Mouse (Mus musculus): Measurements from ENCODE around the gene Macf1. TPM values are rescaled to one million over a fixed set of nuclear protein-coding genes. Genes with fewer than 3 reads are reported as not detected.
"Not testable (repeated sequence)": the region's sequence is repeated elsewhere in the genome, so short reads cannot be mapped to it uniquely, and the experiment has no call there.

Macf1 gene
- polyA plus RNA-seq, 1 experiment from 2014 or later: 57.3 TPM

- Histone ChIP-seq H3K27me3 (peaks cover 45% of the 10 kb centered on the region), H3K9me3 (no peaks in the 10 kb centered on the region), H3K4me1 (peaks cover 6% of the 10 kb centered on the region; the same call in 1 of the 2 replicates), H3K27ac (no peak overlapping the region), H3K4me2 (replicated peaks) (peak overlapping the region; percentile 63), H3K36me3 (peaks cover 9% of the 10 kb centered on the region; the same call in 1 of the 2 replicates), H3K9ac (no peak overlapping the region), H3K4me3 (peak overlapping the region; percentile 45)
- no peak for ATAC-seq (ENCODE audit: insufficient number of reproducible peaks, insufficient read depth, low FRiP score, low TSS enrichment)
- WGBS: 5% methylated on average over 6 of the region's 6 CpGs
These were observed 340.7 kb downstream of the Macf1 start for GRCm38 (mm10) chr4:123343471-123343789.

- Histone ChIP-seq H3K9me3 (no peaks in the 10 kb centered on the region), H3K9ac (no peak within 1 kb of the TSS), H3K4me2 (replicated peaks) (peak within 1 kb of the TSS; percentile 63), H3K36me3 (peaks cover 3% of the 10 kb centered on the region; the same call in 1 of the 2 replicates), H3K4me1 (peaks cover 6% of the 10 kb centered on the region; the same call in 1 of the 2 replicates), H3K4me3 (peak within 1 kb of the TSS; percentile 45), H3K27ac (no peak within 1 kb of the TSS), H3K27me3 (peaks cover 45% of the 10 kb centered on the region)
- peak; percentile 84 for ATAC-seq (ENCODE audit: insufficient number of reproducible peaks, insufficient read depth, low FRiP score, low TSS enrichment)
- WGBS: under 1% methylated on average over 62 of the region's 65 CpGs
These were observed 341.3 kb downstream of the Macf1 start, which contains the start of gene Bmp8a for GRCm38 (mm10) chr4:123342642-123343470. Gene Bmp8a (minus strand): TSS chr4:123343252.

- H3K9ac ChIP-seq: no peak overlapping the region
- H3K9me3 ChIP-seq: no peaks in the 10 kb centered on the region
- H3K27ac ChIP-seq: no peak overlapping the region
- H3K4me3 ChIP-seq: peak overlapping the region; percentile 45
- WGBS: 3% methylated on average over 43 of the region's 43 CpGs
- no peak for ATAC-seq (ENCODE audit: insufficient number of reproducible peaks, insufficient read depth, low FRiP score, low TSS enrichment)
- peak overlapping the region; percentile 63 for H3K4me2 ChIP-seq (replicated peaks)
- H3K36me3 ChIP-seq: no peaks in the 10 kb centered on the region
- H3K4me1 ChIP-seq: peaks cover 6% of the 10 kb centered on the region; the same call in 1 of the 2 replicates
- peaks cover 45% of the 10 kb centered on the region for H3K27me3 ChIP-seq
These were observed 342.0 kb downstream of the Macf1 start for GRCm38 (mm10) chr4:123342091-123342641.

- Histone ChIP-seq H3K9ac (no peak overlapping the region), H3K27ac (no peak overlapping the region), H3K36me3 (no peaks in the 10 kb centered on the region), H3K4me1 (peaks cover 6% of the 10 kb centered on the region; the same call in 1 of the 2 replicates), H3K4me2 (replicated peaks) (no peak overlapping the region), H3K9me3 (no peaks in the 10 kb centered on the region), H3K27me3 (peaks cover 45% of the 10 kb centered on the region), H3K4me3 (no peak overlapping the region)
- WGBS: 63% methylated on average over 5 of the region's 5 CpGs
- ATAC-seq (ENCODE audit: insufficient number of reproducible peaks, insufficient read depth, low FRiP score, low TSS enrichment): no peak
These were observed 343.9 kb downstream of the Macf1 start for GRCm38 (mm10) chr4:123340232-123340631.

- Histone ChIP-seq H3K36me3 (no peaks in the 10 kb centered on the region), H3K4me1 (0 out of 2 replicates have a peak, but pooled peaks cover 6% of the 10 kb centered on the region), H3K4me2 (replicated peaks) (no peak overlapping the region), H3K4me3 (no peak overlapping the region), H3K27me3 (peaks cover 28% of the 10 kb centered on the region), H3K27ac (no peak overlapping the region), H3K9ac (no peak overlapping the region), H3K9me3 (no peaks in the 10 kb centered on the region)
- 70% methylated on average over 4 of the region's 4 CpGs for WGBS
- ATAC-seq (ENCODE audit: insufficient number of reproducible peaks, insufficient read depth, low FRiP score, low TSS enrichment): no peak
These were observed 346.5 kb downstream of the Macf1 start for GRCm38 (mm10) chr4:123337693-123338092.

GRCm38 (mm10) chr4:123335796-123336585 is 348.2 kb downstream of the Macf1 start:
- Histone ChIP-seq H3K27ac (no peak overlapping the region), H3K9ac (no peak overlapping the region), H3K9me3 (no peaks in the 10 kb centered on the region), H3K4me1 (no peaks in the 10 kb centered on the region), H3K27me3 (peaks cover 11% of the 10 kb centered on the region), H3K36me3 (no peaks in the 10 kb centered on the region), H3K4me3 (no peak overlapping the region), H3K4me2 (replicated peaks) (no peak overlapping the region)
- ATAC-seq (ENCODE audit: insufficient number of reproducible peaks, insufficient read depth, low FRiP score, low TSS enrichment): no peak
- WGBS: 67% methylated on average over 14 of the region's 14 CpGs

- 71% methylated on average over 10 of the region's 10 CpGs for WGBS
- not testable (repeated sequence) for H3K9ac ChIP-seq; H3K27me3 ChIP-seq; ATAC-seq (ENCODE audit: insufficient number of reproducible peaks, insufficient read depth, low FRiP score, low TSS enrichment); H3K4me1 ChIP-seq; H3K36me3 ChIP-seq; H3K4me3 ChIP-seq; H3K27ac ChIP-seq; H3K4me2 ChIP-seq (replicated peaks); H3K9me3 ChIP-seq
These were observed 348.9 kb downstream of the Macf1 start for GRCm38 (mm10) chr4:123335244-123335643.

GRCm38 (mm10) chr4:123334177-123334576 is 350.0 kb downstream of the Macf1 start:
- no peaks in the 10 kb centered on the region for H3K4me1 ChIP-seq
- ATAC-seq (ENCODE audit: insufficient number of reproducible peaks, insufficient read depth, low FRiP score, low TSS enrichment): no peak
- H3K4me2 ChIP-seq (replicated peaks): no peak overlapping the region
- no peak overlapping the region for H3K4me3 ChIP-seq
- H3K36me3 ChIP-seq: no peaks in the 10 kb centered on the region
- 57% methylated on average over 3 of the region's 3 CpGs for WGBS
- H3K9me3 ChIP-seq: no peaks in the 10 kb centered on the region
- no peak overlapping the region for H3K27ac ChIP-seq
- H3K9ac ChIP-seq: no peak overlapping the region
- H3K27me3 ChIP-seq: no peaks in the 10 kb centered on the region

- H3K4me2 ChIP-seq (replicated peaks): no peak overlapping the region
These were observed 351.0 kb downstream of the Macf1 start for GRCm38 (mm10) chr4:123333151-123333550.

GRCm38 (mm10) chr4:123331961-123332360 is 352.2 kb downstream of the Macf1 start:
- H3K27ac ChIP-seq; ATAC-seq (ENCODE audit: insufficient number of reproducible peaks, insufficient read depth, low FRiP score, low TSS enrichment); H3K27me3 ChIP-seq; H3K4me2 ChIP-seq (replicated peaks); H3K9me3 ChIP-seq; H3K9ac ChIP-seq; H3K4me1 ChIP-seq; H3K36me3 ChIP-seq; H3K4me3 ChIP-seq: not testable (repeated sequence)
- WGBS: 80% methylated on average over 1 of the region's 1 CpGs

More at GRCm38 (mm10) chr4:123333151-123333550, 351.0 kb downstream of the Macf1 start:
- no peaks in the 10 kb centered on the region for H3K27me3 ChIP-seq
- H3K27ac ChIP-seq: no peak overlapping the region
- 98% methylated on average over 4 of the region's 4 CpGs for WGBS
- H3K4me1 ChIP-seq: no peaks in the 10 kb centered on the region
- no peak overlapping the region for H3K4me3 ChIP-seq
- H3K36me3 ChIP-seq: no peaks in the 10 kb centered on the region
- no peaks in the 10 kb centered on the region for H3K9me3 ChIP-seq
- no peak for ATAC-seq (ENCODE audit: insufficient number of reproducible peaks, insufficient read depth, low FRiP score, low TSS enrichment)
- no peak overlapping the region for H3K9ac ChIP-seq

GRCm38 (mm10) chr4:123331326-123331725 is 352.8 kb downstream of the Macf1 start:
- WGBS: 61% methylated on average over 5 of the region's 5 CpGs
- ATAC-seq (ENCODE audit: insufficient number of reproducible peaks, insufficient read depth, low FRiP score, low TSS enrichment): no peak
- H3K9me3 ChIP-seq: no peaks in the 10 kb centered on the region
- H3K4me1 ChIP-seq: no peaks in the 10 kb centered on the region
- H3K27me3 ChIP-seq: no peaks in the 10 kb centered on the region
- no peaks in the 10 kb centered on the region for H3K36me3 ChIP-seq
- no peak overlapping the region for H3K9ac ChIP-seq
- H3K27ac ChIP-seq: no peak overlapping the region
- no peak overlapping the region for H3K4me2 ChIP-seq (replicated peaks)
- no peak overlapping the region for H3K4me3 ChIP-seq

Data from embryonic facial prominence, embryonic 12.5 days (tissue).